In genomic region chr2:59616890-59617289, GRCm38 (mm10) we compare ENCODE assay signal across 17 mouse cellular contexts. TPM values are rescaled to one million over a fixed set of nuclear protein-coding genes. Genes with fewer than 3 reads are reported as not detected.
A peak's percentile ranks its signal among the peaks of the same experiment; 100 is the strongest.
DNase-seq lines count a peak whose midpoint lies in the region; ATAC-seq and TF ChIP-seq lines count a peak whose summit lies in the region.
"Had no signal": no experiment of that assay in that cellular context is flagged by ENCODE, and none has a peak within 500 bp of the region (broad histone marks: within the 10 kb centered on the region; RNA-seq: fewer than 3 reads in every experiment).

No protein-coding gene starts in this region.

- TF ChIP-seq CTCF in liver, postnatal 0 days (IDR thresholded peaks at IDR 0.05; ENCODE audit: low read depth) = no peak

- H3K9ac ChIP-seq in heart, embryonic 13.5 days = no peak overlapping the region
- H3K9ac ChIP-seq in liver, postnatal 0 days (replicated peaks) = no peak overlapping the region
- H3K9ac ChIP-seq: forebrain, postnatal 0 days; heart, embryonic 15.5 days; hindbrain, embryonic 12.5 days had no signal

- WGBS in heart, embryonic 13.5 days = 75% methylated on average over 2 of the region's 2 CpGs
- WGBS in liver, postnatal 0 days (ENCODE audit: insufficient replicate concordance) = 55% methylated on average over 2 of the region's 2 CpGs

- no peak for TF ChIP-seq EP300 in liver, postnatal 0 days (IDR thresholded peaks at IDR 0.05; ENCODE audit: low read depth)

- no peak overlapping the region for H3K4me3 ChIP-seq in heart, embryonic 13.5 days
- H3K4me3 ChIP-seq in liver, postnatal 0 days (ENCODE audit: low read depth, low read length) = no peak overlapping the region
- no peak overlapping the region for H3K4me3 ChIP-seq in brown adipose tissue, adult 24 weeks (ENCODE audit: insufficient read depth, low read depth, low read length)
- H3K4me3 ChIP-seq: heart, embryonic 15.5 days; hindbrain, embryonic 12.5 days; limb, embryonic 10.5 days had no signal

- H3K4me2 ChIP-seq in heart, embryonic 13.5 days = no peak overlapping the region
- H3K4me2 ChIP-seq in liver, postnatal 0 days (ENCODE audit: low read depth, low read length) = no peak overlapping the region
- H3K4me2 ChIP-seq: heart, embryonic 15.5 days; hindbrain, embryonic 12.5 days; midbrain, embryonic 11.5 days had no signal

- no peak for ATAC-seq in heart, embryonic 13.5 days (ENCODE audit: extremely low read depth, insufficient number of reproducible peaks, low FRiP score, low TSS enrichment)
- ATAC-seq in liver, postnatal 0 days = no peak
- ATAC-seq: forebrain, postnatal 0 days; lung, postnatal 0 days had no signal

- intact Hi-C loops in heart, postnatal 10 days (cut with DNase I) = no loop called here

- DNase-seq in heart, postnatal 10 days = no peak
- DNase-seq in liver, postnatal 0 days = no peak
- DNase-seq in liver = no peak
- no peak for DNase-seq in B cell, adult 2 months
- no peak for DNase-seq in thymus, postnatal 10 days (ENCODE audit: low spot score in 2 of 2)
- DNase-seq: cerebellum, adult 18-20 months; cerebellum, postnatal 14 days; forebrain, postnatal 0 days; gastrocnemius, postnatal 25 days; kidney, adult 11 months had no signal

- H3K27me3 ChIP-seq in heart, embryonic 13.5 days (replicated peaks) = no peaks in the 10 kb centered on the region
- peaks cover 13% of the 10 kb centered on the region for H3K27me3 ChIP-seq in liver, postnatal 0 days (ENCODE audit: insufficient read depth, low read length)
- H3K27me3 ChIP-seq: heart, embryonic 15.5 days had no signal

- H3K36me3 ChIP-seq in heart, embryonic 13.5 days = no peaks in the 10 kb centered on the region
- H3K36me3 ChIP-seq in liver, postnatal 0 days (replicated peaks; ENCODE audit: insufficient read depth, low read length) = no peaks in the 10 kb centered on the region
- H3K36me3 ChIP-seq: heart, embryonic 15.5 days; hindbrain, embryonic 12.5 days had no signal

- no peaks in the 10 kb centered on the region for H3K9me3 ChIP-seq in heart, embryonic 13.5 days
- no peaks in the 10 kb centered on the region for H3K9me3 ChIP-seq in liver, postnatal 0 days (ENCODE audit: low read length)
- H3K9me3 ChIP-seq: heart, embryonic 15.5 days; hindbrain, embryonic 12.5 days; limb, embryonic 10.5 days had no signal

- H3K4me1 ChIP-seq in heart, embryonic 13.5 days = peaks cover 57% of the 10 kb centered on the region
- peaks cover 22% of the 10 kb centered on the region for H3K4me1 ChIP-seq in liver, postnatal 0 days (ENCODE audit: insufficient read depth)
- H3K4me1 ChIP-seq in brown adipose tissue, adult 24 weeks (ENCODE audit: control insufficient read depth, insufficient read depth, insufficient read length, low read length) = peaks cover 19% of the 10 kb centered on the region

- H3K27ac ChIP-seq in heart, embryonic 13.5 days (replicated peaks) = peak overlapping the region; percentile 48; the same call in 1 of the 2 replicates
- 0 out of 2 replicates have a peak overlapping the region, but pooled peaks have one; percentile 32 for H3K27ac ChIP-seq in liver, postnatal 0 days (ENCODE audit: low read depth)
- H3K27ac ChIP-seq in brown adipose tissue, adult 24 weeks (replicated peaks; ENCODE audit: low read depth, low read length) = 0 out of 2 replicates have a peak overlapping the region, but pooled peaks have one; percentile 49
- H3K27ac ChIP-seq: heart, embryonic 15.5 days; hindbrain, embryonic 12.5 days; limb, embryonic 10.5 days had no signal

RNA-seq across cellular contexts. Expression of gene Tanc1, which starts 5.0 kb away (rescaled TPM):
- 25.0 and 27.0 TPM in 2 replicates for polyA plus RNA-seq in heart, embryonic 13.5 days (2015; fragmentation: Nextera tagmentation; extraction: Ambion mirVana)
- total RNA-seq in heart, postnatal 10 days (2021) = 10 to 100 TPM; 37.0 to 37.6 TPM
- polyA plus RNA-seq in liver, postnatal 0 days (2015; fragmentation: Nextera tagmentation; extraction: Ambion mirVana) = 1.7 and 2.4 TPM in 2 replicates
- polyA plus RNA-seq in brown adipose tissue, adult 24 weeks (2012; ENCODE audit: insufficient read depth, insufficient read length, missing spikeins) = 9.7 and 12.9 TPM in 2 replicates
